Mouse (Mus musculus) retina, adult 2 months (tissue): Measurements from ENCODE around the gene Adra1d.

Experiments used
- DNase-seq: peaks from one replicate; pipeline ENCODE4 v3.0.0-alpha.2; 2012; ENCODE audit warnings: low read depth, low spot score

The Adra1d gene

DNA sequence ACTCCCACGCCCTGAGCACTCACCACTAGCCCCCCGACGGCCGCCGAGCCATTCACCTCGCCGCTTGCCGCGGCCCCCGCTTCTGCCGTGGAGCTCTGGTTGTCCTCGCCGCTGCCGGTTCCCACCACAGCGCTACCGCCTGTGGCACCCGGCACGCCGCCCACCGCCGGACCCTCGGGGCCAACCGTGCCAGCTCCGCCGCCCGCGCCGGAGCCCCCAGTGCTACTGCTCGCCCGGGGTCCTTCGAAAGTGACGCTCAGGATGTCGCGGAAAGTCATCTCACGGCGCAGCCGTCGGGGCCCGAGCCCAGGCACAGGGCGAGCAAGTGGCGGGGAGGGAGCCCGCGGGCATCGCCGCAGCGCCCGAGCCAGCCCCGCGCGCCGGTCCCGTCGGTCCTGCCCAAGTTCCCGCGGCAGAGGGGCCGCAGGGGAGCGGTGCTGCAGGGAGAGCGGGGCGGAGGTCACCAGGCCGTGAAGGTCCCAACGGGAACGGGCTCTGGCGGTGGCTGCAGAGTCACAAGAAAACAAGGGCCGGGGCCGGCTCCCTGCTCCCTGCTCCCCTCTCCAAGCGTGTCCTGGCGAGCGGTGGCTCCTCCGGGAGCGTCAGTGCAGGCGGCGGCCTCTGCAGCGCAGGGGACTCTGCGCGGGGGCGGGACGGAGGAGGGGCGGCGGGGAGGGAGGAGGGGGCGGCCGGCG lies at the start of gene Adra1d:
Gene Adra1d (minus strand): TSS at position 393 of the 695 bp plus-strand sequence.
- DNase-seq: no peak

DNA sequence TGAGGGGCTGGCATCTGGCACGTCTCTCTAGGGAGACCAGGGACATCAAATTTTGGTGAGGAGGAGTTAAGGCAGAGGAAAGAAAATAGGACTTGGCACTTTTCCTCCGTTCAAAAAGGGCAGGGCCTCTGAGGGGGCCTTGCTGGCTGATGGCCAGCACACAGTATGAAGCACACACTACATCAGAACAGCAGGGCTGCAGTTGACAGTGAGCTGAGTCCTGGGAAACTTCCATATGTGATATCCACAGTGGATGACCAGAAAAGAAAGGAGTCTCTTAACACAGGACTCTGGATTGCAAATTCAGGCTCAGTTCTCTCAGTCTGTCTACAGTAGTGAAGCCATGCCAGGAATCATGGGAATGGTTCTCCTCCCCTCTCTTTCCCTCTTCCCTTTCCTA lies 39.8 kb upstream of the Adra1d start:
- DNase-seq: no peak

DNA sequence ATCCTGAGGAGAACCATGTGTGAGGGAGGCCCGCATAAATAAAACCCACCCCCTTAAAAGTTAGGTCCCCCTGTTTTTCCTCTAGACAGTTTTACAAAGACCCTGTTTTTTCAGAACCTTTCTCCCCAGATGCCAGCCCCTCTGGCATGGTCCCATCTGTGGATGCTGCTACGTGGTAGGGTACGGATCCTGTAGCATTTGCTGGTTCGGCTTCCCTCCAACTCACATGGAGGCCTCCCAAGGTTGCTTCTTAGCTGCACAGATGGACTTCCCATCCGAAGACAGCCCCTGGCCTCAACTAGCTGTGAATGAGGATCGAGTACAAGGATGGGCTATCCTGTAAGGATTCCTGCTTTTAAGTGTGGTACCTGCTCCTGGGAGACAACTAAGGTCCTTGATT lies 32.8 kb upstream of the Adra1d start:
- DNase-seq: no peak

DNA sequence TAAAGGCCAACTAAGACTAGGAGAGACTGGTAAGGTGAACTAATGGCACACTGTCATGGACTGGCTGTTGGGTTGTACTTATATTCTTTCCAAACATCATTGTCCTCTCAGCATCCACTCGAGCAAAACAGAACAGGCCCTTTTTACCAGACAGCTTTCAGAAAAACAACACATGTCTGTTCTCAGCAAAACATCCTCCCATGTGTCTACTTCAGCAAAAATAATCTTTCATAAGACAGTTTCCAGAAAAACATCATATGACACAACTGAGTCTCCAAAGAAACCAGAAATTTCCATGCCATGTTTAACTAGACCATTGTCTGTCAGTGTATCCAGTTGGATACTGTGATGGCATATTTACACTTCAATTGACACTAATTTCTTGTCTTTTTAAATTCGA lies 25.4 kb upstream of the Adra1d start:
- no peak for DNase-seq

DNA sequence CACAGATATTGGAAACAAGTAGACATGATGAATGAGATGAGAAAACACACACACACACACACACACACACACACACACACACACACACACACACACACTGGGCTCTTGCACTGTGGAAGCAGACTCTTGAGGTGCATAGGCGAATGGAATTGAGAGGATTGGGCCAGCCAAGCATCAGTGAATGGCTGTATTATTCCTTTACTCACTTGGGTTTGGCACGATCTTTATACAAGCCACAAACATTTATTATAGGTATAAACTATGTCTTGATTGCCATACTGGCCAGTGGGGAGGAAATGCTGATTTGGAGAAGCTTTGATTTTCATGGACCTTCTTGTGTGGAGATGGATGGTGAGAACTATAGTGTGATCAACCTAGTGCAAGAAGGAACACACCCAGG lies 19.4 kb upstream of the Adra1d start:
- DNase-seq: no peak

- DNase-seq: no peak
Measured at GRCm38 (mm10) chr2:131562586-131563122, 571 bp upstream of the Adra1d start.

- DNase-seq: no peak
Measured at GRCm38 (mm10) chr2:131561344-131561870, 676 bp downstream of the Adra1d start.

DNA sequence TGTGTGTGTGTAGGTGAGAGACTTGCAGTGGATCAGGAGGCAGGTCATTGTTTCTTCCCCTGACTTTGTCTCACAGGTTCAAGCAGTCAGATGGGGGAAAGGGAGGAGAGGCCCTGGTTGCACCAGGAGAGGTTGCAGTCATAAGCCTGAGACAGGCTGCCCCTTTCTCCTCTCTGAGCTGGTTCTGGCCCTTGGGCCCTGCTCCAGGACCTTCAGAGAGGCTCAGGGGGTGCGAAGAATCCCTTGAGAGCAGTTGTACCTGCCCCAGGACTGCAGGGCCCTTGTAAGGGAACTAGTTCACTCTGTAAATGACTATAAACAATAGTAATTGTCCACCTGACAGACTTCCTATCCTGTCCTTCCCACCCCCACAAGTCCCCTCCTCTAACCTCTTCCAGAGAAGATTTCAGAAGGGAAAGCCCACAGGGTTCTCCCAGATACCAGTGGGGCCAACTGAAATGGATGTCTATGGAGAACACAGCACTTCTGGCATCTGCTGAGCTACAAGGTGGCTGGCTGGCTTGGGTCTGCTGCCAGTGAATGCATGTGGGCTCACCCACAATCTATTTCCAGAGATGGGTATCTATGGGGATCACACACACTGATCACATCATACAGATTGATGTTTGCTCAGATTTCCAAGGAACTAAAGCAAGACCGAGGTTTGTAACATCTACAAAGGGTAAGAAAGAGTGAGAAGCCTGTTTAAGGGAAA lies 1.7 kb downstream of the Adra1d start:
- no peak for DNase-seq

- DNase-seq: no peak
Measured at GRCm38 (mm10) chr2:131557896-131558295, 4.2 kb downstream of the Adra1d start.

DNA sequence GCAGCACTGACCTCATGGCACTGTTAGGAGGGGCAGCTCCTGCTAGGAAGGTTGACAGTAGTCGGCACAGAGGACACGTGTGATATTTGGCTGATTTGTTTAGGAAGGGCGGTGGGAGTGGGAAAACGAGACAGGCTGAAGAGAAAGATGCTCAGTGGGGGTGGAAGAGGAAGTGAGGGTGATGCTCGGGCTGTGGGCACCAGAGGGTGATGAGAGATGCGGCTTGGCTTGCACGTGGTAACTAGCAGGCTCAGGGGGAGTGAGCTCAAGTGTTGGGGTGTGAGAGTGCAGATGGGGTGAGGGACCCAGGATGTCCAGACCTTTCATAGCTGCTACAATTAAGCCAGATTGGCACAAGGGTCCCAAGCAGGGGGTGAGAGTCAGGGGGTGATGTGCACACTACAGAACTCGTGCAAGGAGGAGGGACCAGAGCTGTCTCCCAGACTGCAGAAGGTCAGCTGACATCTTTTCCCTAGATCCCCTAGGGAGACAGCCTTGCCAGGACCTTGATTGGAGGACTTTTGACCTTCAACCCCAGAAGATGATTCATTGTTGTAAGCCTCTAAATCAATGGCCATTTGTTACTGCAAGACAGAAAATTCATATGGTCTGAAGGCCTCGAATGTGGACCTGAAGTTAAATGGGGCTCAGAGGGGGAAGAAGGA lies 9.2 kb downstream of the Adra1d start:
- DNase-seq: no peak

GRCm38 (mm10) chr2:131551701-131552620 lies 10.1 kb downstream of the Adra1d start:
- no peak for DNase-seq

DNA sequence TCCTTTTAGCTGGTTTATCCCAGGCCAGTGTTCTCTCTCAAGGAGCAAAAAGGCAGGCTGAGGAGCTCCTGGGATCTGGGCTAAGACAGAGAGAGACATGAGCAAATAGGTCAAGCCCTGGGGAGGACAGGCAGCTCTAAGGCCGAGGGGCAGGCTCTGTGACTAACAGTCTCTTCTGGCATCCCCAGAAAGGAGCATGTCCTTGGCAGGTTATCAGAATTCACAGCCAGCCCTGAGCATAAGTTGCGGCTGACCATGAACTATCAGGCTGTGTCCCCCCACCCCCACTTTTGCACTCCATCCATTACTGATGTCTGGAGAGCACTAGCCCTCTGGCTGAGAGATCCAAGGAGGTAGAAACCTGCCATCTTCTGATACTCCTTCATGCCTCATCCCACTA lies 11.2 kb downstream of the Adra1d start:
- no peak for DNase-seq

DNA sequence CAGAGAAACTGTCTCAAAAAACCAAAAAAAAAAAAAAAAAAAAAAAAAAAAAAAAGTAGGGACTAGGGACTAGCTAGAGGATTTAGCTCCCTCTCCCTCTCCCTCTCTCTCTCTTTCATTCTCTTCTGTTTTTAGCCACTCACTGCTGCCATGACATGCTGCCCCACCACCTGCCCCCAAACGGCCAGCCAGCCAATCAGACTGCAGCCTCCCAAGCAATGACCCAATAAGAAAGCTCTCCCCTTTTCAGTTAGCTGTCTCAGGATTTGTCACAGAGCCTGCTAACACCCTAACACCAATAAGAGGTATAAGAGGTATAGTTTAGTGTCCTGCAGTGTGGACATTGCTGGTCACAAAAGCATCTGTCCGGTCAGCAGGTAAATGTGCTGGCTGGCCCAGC lies 11.6 kb downstream of the Adra1d start:
- DNase-seq: no peak

- no peak for DNase-seq
Measured at GRCm38 (mm10) chr2:131549090-131549489, 13.0 kb downstream of the Adra1d start.

GRCm38 (mm10) chr2:131548330-131548729 lies 13.8 kb downstream of the Adra1d start:
- DNase-seq: no peak

DNA sequence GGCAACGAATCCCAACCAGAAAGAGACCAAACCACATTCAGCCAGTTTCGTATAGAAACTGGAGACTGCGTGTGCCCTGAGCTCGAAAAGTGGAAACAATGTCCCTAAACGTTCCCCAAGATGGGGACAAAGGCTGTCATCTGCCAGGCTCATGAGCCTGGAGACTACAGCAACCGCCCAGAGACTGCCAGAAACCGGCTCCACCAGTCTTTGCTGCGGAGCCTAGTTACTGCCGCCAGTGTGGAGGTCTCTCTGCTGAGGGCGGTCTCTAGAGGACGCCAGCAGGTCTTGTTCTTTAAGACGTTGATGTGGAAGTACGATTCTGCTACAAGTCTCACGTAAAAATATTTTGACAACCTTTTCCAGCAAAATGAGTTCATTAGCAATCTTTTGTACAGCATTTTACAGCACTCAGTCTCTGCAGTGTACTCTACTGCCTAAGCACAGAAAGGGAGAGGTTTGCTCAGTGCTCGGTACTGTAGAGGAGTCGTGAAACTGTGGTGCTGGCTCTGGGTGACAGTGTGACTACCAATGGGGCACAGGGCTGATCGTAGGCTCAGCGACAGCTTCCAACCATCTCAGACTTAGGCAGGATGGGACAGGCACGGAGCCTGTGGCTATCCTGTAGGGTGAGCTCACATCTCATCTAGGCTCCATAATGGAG lies 15.2 kb downstream of the Adra1d start:
- DNase-seq: no peak

DNA sequence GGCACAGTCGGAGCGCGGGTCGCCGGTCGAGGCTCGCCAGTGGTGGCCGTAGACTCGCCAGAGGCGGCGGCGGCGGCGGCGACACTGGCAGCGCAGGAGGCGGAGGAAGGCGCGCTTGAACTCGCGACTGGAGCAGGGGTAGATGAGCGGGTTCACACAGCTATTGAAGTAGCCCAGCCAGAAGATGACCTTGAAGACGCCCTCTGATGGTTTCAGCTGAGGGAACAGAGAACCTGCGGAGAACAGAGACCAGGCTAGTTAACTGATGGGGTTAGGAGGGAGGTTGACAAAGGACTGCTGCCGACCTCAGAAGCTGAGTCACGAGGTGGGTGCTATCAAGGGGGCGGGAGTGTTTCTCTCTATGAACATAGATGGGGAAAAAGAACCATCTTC lies 15.8 kb downstream of the Adra1d start:
- no peak for DNase-seq

DNA sequence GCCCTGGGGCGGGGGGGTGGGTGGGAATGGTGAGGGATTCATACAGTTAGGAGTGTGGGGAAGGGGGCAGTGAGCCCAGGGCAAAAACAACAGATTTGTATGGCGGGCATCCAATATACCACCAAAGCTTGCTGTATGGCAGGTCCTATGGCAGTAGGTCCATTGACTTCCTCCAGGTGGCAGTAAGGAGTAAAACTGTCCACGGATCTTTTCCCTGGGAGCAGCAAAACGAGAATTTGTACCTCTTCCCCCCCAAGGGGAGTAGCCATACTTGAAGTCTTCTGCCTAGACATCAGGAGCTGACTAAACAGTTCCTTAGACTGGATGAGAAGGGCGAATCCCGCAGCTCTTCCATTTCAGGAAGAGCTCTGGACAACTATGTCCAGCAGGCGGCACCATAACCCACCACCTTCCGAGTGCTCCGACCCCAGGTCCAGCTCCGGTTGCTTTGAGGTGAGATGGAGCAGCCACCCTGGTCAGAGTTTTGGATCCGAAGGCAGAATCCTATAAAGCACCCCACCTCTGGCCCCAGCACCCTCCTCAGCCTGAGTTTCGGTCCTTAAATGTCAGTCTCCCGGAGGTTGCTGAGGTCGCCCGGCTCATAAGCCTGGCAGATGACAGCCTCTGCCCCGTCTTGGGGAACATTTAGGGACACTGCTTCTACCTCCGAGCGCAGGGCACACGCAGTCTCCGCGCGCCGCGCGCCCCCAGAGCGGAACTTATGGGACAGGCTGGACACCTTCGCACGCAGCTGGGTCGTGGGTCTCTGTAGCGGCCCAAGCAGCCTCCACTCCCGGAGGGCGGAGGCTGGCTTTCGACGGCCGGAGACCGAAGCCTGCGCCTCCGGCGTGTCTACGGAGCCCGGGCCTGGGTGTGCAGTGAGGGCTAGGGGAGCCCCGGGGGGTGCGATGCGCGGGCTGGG lies 16.4 kb downstream of the Adra1d start:
- DNase-seq: no peak

DNA sequence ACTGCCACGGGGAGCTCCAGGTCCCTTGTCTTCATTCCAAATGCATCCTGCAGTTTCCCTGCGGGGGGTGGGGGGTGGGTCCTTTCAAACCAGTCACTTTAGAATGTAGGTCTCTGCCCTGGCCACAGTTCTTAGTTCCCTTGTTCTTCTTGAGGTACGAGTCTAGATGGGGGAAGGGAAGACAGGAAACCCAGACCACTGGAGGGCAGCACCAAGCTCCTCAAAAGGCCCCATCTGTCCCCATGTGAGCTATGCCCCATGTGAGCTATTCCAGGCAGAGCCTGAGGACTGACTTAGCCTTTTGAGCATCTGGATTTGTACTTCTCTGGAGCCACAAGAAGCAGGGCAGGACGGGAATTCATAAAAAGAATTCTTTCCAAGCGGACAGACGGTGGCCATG lies 19.6 kb downstream of the Adra1d start:
- DNase-seq: no peak

- no peak for DNase-seq
Measured at GRCm38 (mm10) chr2:131541686-131542085, 20.4 kb downstream of the Adra1d start.
